Mouse (Mus musculus) embryo, embryonic 9.5 days (tissue): ENCODE data around the gene Ier5.

Source experiments
- DNase-seq: peaks from one replicate; pipeline ENCODE4 v3.0.0-alpha.2; 2017; ENCODE audit errors: extremely low spot score

The Ier5 gene

GRCm38 (mm10) chr1:155053296-155053695 lies 46.1 kb downstream of the Ier5 start:
- DNase-seq: no peak

GRCm38 (mm10) chr1:155052761-155053166 lies 46.7 kb downstream of the Ier5 start:
- DNase-seq: no peak

GRCm38 (mm10) chr1:155052131-155052760 lies 47.2 kb downstream of the Ier5 start:
- DNase-seq: no peak

GRCm38 (mm10) chr1:155051701-155052127 lies 47.7 kb downstream of the Ier5 start:
- no peak for DNase-seq

GRCm38 (mm10) chr1:155050897-155051592 lies 48.4 kb downstream of the Ier5 start:
- DNase-seq: no peak

GRCm38 (mm10) chr1:155050174-155050573 lies 49.3 kb downstream of the Ier5 start:
- no peak for DNase-seq

- peak; percentile 88 for DNase-seq
These were observed 50.5 kb downstream of the Ier5 start for GRCm38 (mm10) chr1:155048947-155049346.
